Mouse (Mus musculus): ENCODE results near the gene Unc5cl. TPM values are rescaled to one million over a fixed set of nuclear protein-coding genes. Genes with fewer than 3 reads are reported as not detected.
A peak's percentile ranks its signal among the peaks of the same experiment; 100 is the strongest.

Unc5cl gene
- total RNA-seq, 2 experiments from 2014 or later: 47.0 to 60.7 TPM

- ATAC-seq (replicated peaks; ENCODE audit: low FRiP score, poor library complexity, severe bottlenecking): no peak
Measured at GRCm38 (mm10) chr17:48583401-48583800, 128.7 kb downstream of the Unc5cl start.

DNA sequence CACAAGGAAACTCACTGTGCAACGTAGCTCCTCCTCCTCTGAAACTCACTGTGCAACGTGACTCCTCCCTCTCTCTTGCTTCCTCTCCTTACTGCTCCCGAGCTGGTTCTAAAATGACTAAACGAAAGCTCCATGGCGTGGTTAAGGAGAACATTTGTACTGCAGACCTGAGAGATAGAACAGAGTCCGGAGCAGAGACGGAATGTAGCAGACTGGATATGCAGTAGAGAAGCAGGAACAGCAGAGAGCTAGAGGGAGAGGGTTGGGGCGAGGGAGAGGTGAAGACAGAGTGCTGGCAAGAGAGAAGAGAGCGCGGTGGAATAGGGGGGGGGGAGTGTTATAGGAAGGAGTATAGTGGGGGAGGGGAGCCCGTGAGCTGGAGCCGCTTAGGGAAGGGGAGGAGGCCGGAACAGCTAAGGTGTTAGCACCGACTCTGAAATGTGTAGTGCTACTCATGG lies 131.2 kb downstream of the Unc5cl start:
- ATAC-seq (replicated peaks; ENCODE audit: low FRiP score, poor library complexity, severe bottlenecking): 0 out of 2 replicates have a peak, but pooled peaks have one; percentile 15

DNA sequence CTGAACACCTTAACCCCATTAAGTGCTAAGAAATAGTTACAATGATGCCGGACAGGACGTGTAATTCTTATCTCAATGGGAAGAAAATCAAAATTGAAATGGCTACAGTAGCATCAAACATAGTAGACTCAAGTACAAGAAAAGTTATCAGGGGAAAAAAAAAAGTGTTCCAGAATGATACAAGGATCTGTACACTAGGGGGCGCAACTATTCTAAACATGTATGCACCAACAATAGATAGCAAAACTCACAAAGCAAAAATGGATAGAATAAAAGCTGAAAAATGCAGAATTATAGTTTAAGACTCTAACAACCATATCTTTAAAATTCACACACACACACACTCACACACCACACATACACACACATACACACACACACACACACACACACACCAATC lies 134.0 kb downstream of the Unc5cl start:
- ATAC-seq (replicated peaks; ENCODE audit: low FRiP score, poor library complexity, severe bottlenecking): no peak

Other genes with a start within 250 kb of the Unc5cl start
- 3.1 and 4.2 TPM in 2 replicates for gene Trem1, start 222.1 kb upstream of the Unc5cl start, total RNA-seq (2015; ENCODE audit: low replicate concordance)
- gene Trem1, start 222.1 kb upstream of the Unc5cl start, total RNA-seq (2017; ENCODE audit: low replicate concordance): 5.7 and 6.2 TPM in 2 replicates
- gene Trem3, start 207.1 kb upstream of the Unc5cl start, total RNA-seq (2015; ENCODE audit: low replicate concordance): 47.6 and 61.3 TPM in 2 replicates
- gene Trem3, start 207.1 kb upstream of the Unc5cl start, total RNA-seq (2017; ENCODE audit: low replicate concordance): 26.4 and 57.7 TPM in 2 replicates
- 5.0 and 5.4 TPM in 2 replicates for gene Treml4, start 190.6 kb upstream of the Unc5cl start, total RNA-seq (2015; ENCODE audit: low replicate concordance)
- 5.7 and 8.1 TPM in 2 replicates for gene Treml4, start 190.6 kb upstream of the Unc5cl start, total RNA-seq (2017; ENCODE audit: low replicate concordance)
- 13.4 and 26.1 TPM in 2 replicates for gene Treml2, start 155.4 kb upstream of the Unc5cl start, total RNA-seq (2015; ENCODE audit: low replicate concordance)
- gene Treml2, start 155.4 kb upstream of the Unc5cl start, total RNA-seq (2017; ENCODE audit: low replicate concordance): 13.8 and 15.1 TPM in 2 replicates
- 17.5 and 20.1 TPM in 2 replicates for gene B430306N03Rik, start 138.8 kb upstream of the Unc5cl start, total RNA-seq (2015; ENCODE audit: low replicate concordance)
- gene B430306N03Rik, start 138.8 kb upstream of the Unc5cl start, total RNA-seq (2017; ENCODE audit: low replicate concordance): 7.0 and 7.2 TPM in 2 replicates
- gene Trem2, start 108.5 kb upstream of the Unc5cl start, total RNA-seq (2015; ENCODE audit: low replicate concordance): 1.9 and 3.1 TPM in 2 replicates
- 2.6 and 3.2 TPM in 2 replicates for gene Trem2, start 108.5 kb upstream of the Unc5cl start, total RNA-seq (2017; ENCODE audit: low replicate concordance)
- not detected in 2 replicates for gene Treml1, start 95.0 kb upstream of the Unc5cl start, total RNA-seq (2015; ENCODE audit: low replicate concordance)
- 0.34 and 1.3 TPM in 2 replicates for gene Treml1, start 95.0 kb upstream of the Unc5cl start, total RNA-seq (2017; ENCODE audit: low replicate concordance)
- 44.0 and 47.2 TPM in 2 replicates for gene Nfya, start 45.0 kb upstream of the Unc5cl start, total RNA-seq (2015; ENCODE audit: low replicate concordance)
- 30.6 and 42.7 TPM in 2 replicates for gene Nfya, start 45.0 kb upstream of the Unc5cl start, total RNA-seq (2017; ENCODE audit: low replicate concordance)
- 28.2 and 32.1 TPM in 2 replicates for gene Oard1, start 44.9 kb upstream of the Unc5cl start, total RNA-seq (2015; ENCODE audit: low replicate concordance)
- 31.6 and 34.2 TPM in 2 replicates for gene Oard1, start 44.9 kb upstream of the Unc5cl start, total RNA-seq (2017; ENCODE audit: low replicate concordance)
- gene Apobec2, start 22.0 kb upstream of the Unc5cl start, total RNA-seq (2015; ENCODE audit: low replicate concordance): not detected in 2 replicates
- not detected in 2 replicates for gene Apobec2, start 22.0 kb upstream of the Unc5cl start, total RNA-seq (2017; ENCODE audit: low replicate concordance)
- gene Tspo2, start 3.4 kb upstream of the Unc5cl start, total RNA-seq (2015; ENCODE audit: low replicate concordance): 503 and 549 TPM in 2 replicates
- 671 and 837 TPM in 2 replicates for gene Tspo2, start 3.4 kb upstream of the Unc5cl start, total RNA-seq (2017; ENCODE audit: low replicate concordance)

Measured in erythroblast, adult 5-6 weeks (primary cell).